Mouse (Mus musculus) urinary bladder, postnatal 4 days (tissue): ENCODE data around the gene Actn1.

ENCODE experiments used
- DNase-seq, 2 experiments: peaks; one replicate each; pipeline ENCODE4 v3.0.0; 2021 to 2022; ENCODE audit warnings: low spot score in 2 of 2

The Actn1 gene

DNA sequence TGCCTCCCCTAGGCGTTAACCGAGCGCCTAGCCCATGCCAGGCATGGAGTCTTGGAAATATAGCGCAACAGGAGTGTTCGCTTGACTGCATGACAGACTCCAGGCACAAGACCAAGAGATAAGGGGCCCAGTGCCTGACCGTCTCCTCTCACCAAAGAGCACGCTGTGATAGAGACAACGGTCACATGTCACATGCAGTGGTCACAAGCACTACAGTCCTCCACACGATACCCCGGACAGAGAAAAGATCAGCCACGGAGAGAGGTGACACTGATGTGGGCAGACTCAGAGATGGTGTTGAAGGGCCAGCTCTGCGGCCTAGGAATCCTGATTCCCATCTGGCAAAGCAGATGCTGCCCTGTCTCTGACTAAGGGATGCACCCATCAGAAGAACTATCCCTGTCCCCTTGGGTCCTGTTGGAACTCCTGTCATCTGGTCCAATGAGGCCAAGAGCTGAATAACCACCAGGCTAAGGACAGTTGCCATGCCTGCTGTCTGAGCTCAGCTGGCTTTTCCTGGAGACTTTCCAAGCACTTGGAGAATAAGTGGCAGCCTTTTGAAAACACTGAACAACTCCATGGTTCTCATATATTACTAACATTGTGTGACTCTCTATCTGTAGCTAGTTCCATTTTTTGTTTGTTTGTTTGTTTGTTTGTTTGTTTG lies 123.8 kb downstream of the Actn1 start:
- DNase-seq = no peak

- DNase-seq = no peak
These were observed 125.0 kb downstream of the Actn1 start for GRCm38 (mm10) chr12:80135173-80135572.

GRCm38 (mm10) chr12:80133011-80133545 lies 127.1 kb downstream of the Actn1 start:
- no peak for DNase-seq

GRCm38 (mm10) chr12:80132250-80133003 lies 127.7 kb downstream of the Actn1 start:
- peak; percentile 84 to 88 for DNase-seq

GRCm38 (mm10) chr12:80131359-80132249 lies 128.6 kb downstream of the Actn1 start:
- no peak for DNase-seq

GRCm38 (mm10) chr12:80130558-80131358 lies 129.4 kb downstream of the Actn1 start:
- no peak for DNase-seq

GRCm38 (mm10) chr12:80129531-80129930 lies 130.6 kb downstream of the Actn1 start:
- no peak for DNase-seq

DNA sequence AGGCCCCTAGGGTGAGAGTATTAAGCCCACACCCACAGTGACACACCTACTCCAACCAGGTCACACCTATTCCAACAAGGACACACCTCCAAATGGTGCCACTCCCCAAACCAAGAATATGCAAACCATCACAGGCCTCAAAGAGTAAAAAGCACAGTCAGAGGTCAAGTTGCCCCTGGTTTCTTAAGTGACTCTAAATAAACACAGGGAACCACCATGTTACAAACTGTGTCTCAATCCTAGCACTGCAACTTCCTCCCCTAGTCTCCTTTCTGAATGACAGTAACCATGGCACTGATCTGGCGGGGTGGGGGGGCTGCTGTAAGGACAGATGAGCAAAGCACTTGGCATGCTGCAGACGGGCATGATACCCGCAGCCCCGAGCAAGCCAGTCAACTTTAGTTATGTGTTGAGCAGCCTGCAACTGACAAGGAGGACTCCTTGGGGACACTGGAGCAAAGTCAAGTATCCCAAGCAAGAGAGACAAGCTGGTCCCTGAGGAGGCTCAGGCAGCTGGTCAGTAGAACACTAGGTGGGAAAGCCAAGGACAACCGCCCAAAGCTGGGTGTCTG lies 132.9 kb downstream of the Actn1 start:
- no peak for DNase-seq

DNA sequence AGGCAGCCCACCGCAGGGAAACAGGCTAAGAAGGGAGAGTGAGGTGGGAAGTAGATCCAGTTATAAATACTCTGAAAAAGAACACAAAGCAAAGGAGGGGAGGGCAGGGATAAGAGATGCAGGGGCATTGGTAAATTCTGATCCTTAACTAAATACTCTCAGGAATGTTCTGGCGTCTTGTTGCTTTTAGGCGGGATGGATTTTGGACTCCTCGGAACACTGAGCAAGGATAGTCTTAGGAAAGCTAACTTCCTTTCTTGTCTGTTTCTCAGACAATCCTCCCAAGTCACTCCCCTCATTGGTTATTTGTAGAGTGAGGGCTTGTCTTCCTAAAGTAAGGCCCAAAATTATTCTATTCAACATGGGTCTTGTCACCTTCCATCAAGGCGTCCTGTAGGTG lies 134.9 kb downstream of the Actn1 start:
- no peak for DNase-seq

GRCm38 (mm10) chr12:80124756-80125155 lies 135.4 kb downstream of the Actn1 start:
- no peak for DNase-seq

GRCm38 (mm10) chr12:80124211-80124610 lies 136.0 kb downstream of the Actn1 start:
- DNase-seq = no peak

- DNase-seq = no peak
These were observed 136.9 kb downstream of the Actn1 start for GRCm38 (mm10) chr12:80123227-80123803.

DNA sequence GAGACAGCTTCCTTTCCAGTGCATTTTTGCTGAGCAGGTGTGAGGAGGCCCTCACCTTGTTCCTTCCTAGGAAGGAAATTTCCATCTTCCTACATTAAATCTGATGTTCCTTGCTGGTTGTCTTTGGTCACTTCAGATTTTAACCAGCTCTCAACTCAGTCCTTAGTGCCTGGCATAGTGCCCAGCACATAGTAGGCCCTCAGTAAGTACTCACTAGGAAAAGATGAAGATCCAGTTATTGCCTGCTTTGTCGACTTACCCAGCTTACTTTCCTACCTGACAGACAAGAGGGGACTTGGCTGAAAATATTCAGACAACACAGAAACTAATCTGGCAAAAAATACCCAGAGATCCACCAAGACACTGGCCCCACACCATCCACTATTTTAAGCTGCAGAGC lies 138.7 kb downstream of the Actn1 start:
- no peak for DNase-seq

DNA sequence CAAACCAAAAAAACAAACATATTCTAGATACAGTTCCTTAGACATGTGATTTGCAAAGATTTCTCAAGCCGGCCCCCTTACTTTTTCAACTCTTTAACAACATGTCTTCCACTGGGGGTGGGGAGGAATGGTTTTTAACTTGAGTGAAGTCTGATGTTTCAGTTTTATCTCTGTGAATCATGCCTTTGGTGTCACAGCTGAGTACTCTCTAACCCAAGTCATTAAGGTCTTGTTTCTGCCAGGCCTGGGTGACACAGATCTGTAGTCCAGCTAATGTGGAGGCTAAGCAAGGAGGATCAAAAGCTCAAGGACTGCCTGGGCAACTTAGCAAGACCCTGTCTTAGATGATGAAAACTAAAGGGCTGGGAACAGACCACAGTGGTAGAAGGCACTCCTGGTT lies 141.6 kb downstream of the Actn1 start:
- no peak for DNase-seq
